25 mouse cellular contexts compared by ENCODE assay signal in the genomic region with DNA sequence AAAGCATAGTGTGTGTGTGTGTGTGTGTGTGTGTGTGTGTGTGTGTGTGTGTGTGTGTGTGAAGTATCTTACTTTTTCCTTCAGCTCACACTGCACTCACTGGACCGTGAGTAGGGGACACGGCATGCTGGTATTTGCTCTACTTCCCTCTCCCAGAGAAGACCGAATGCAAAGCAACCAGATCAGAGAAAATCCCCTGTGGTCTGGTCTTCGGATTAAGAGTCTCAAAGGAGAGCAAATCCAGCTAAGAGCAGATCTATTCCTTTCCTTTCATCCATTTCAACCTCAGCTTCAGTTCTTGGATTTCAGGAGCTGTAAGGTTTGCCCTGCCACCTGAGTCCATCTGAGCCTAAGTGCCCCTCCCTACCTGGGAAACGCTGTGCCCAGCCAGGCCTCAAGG. TPM values are rescaled to one million over a fixed set of nuclear protein-coding genes. Genes with fewer than 3 reads are reported as not detected.
A peak's percentile ranks its signal among the peaks of the same experiment; 100 is the strongest.
DNase-seq lines count a peak whose midpoint lies in the region; ATAC-seq and TF ChIP-seq lines count a peak whose summit lies in the region.
"Had no signal": no experiment of that assay in that cellular context is flagged by ENCODE, and none has a peak within 500 bp of the region (broad histone marks: within the 10 kb centered on the region; RNA-seq: fewer than 3 reads in every experiment).

No protein-coding gene starts in this region.

- H3K4me3 ChIP-seq in forebrain, embryonic 11.5 days (ENCODE audit: low read depth, low read length): no peak overlapping the region
- H3K4me3 ChIP-seq in forebrain, embryonic 12.5 days (replicated peaks): no peak overlapping the region
- H3K4me3 ChIP-seq in midbrain, embryonic 14.5 days (replicated peaks; ENCODE audit: low read depth, low read length): no peak overlapping the region
- no peak overlapping the region for H3K4me3 ChIP-seq in midbrain, postnatal 0 days (ENCODE audit: low read depth, low read length)
- no peak overlapping the region for H3K4me3 ChIP-seq in liver, embryonic 16.5 days (ENCODE audit: low read depth, low read length)
- H3K4me3 ChIP-seq in hindbrain, embryonic 16.5 days (ENCODE audit: low read length): no peak overlapping the region
- H3K4me3 ChIP-seq: embryonic facial prominence, embryonic 13.5 days; forebrain, embryonic 15.5 days; heart, embryonic 12.5 days; hindbrain, embryonic 10.5 days; kidney, embryonic 15.5 days; limb, embryonic 12.5 days; midbrain, embryonic 15.5 days had no signal

- H3K27me3 ChIP-seq in forebrain, embryonic 11.5 days (ENCODE audit: control insufficient read depth, insufficient read depth, low read length): no peaks in the 10 kb centered on the region
- no peaks in the 10 kb centered on the region for H3K27me3 ChIP-seq in forebrain, embryonic 12.5 days
- no peaks in the 10 kb centered on the region for H3K27me3 ChIP-seq in midbrain, embryonic 14.5 days (ENCODE audit: control insufficient read depth, insufficient read depth, low read length)
- no peaks in the 10 kb centered on the region for H3K27me3 ChIP-seq in midbrain, postnatal 0 days (ENCODE audit: insufficient read depth, low read length)
- H3K27me3 ChIP-seq in liver, embryonic 16.5 days (ENCODE audit: control insufficient read depth, insufficient read depth, low read depth, low read length): no peaks in the 10 kb centered on the region
- H3K27me3 ChIP-seq in splenic B cell, adult 2 months (ENCODE audit: control insufficient read depth, insufficient read depth, low read length, poor library complexity, severe bottlenecking): no peaks in the 10 kb centered on the region
- H3K27me3 ChIP-seq in hindbrain, embryonic 16.5 days (replicated peaks; ENCODE audit: control insufficient read depth, insufficient read depth, low read length): no peaks in the 10 kb centered on the region
- H3K27me3 ChIP-seq: embryonic facial prominence, embryonic 13.5 days; forebrain, embryonic 15.5 days; heart, embryonic 12.5 days; kidney, embryonic 15.5 days; limb, embryonic 12.5 days; midbrain, embryonic 15.5 days had no signal

- H3K36me3 ChIP-seq in forebrain, embryonic 11.5 days (ENCODE audit: control insufficient read depth, insufficient read depth, low read length): no peaks in the 10 kb centered on the region
- H3K36me3 ChIP-seq in forebrain, embryonic 12.5 days (replicated peaks): no peaks in the 10 kb centered on the region
- H3K36me3 ChIP-seq in midbrain, embryonic 14.5 days (ENCODE audit: control insufficient read depth, insufficient read depth, low read length): no peaks in the 10 kb centered on the region
- H3K36me3 ChIP-seq in midbrain, postnatal 0 days (ENCODE audit: insufficient read depth, low read length): no peaks in the 10 kb centered on the region
- H3K36me3 ChIP-seq in liver, embryonic 16.5 days (ENCODE audit: control insufficient read depth, insufficient read depth): no peaks in the 10 kb centered on the region
- peaks cover 20% of the 10 kb centered on the region for H3K36me3 ChIP-seq in splenic B cell, adult 2 months (ENCODE audit: control insufficient read depth, insufficient read depth, low read length, poor library complexity, severe bottlenecking)
- H3K36me3 ChIP-seq in hindbrain, embryonic 16.5 days (ENCODE audit: control insufficient read depth, insufficient read depth, low read length): no peaks in the 10 kb centered on the region
- H3K36me3 ChIP-seq: embryonic facial prominence, embryonic 13.5 days; forebrain, embryonic 15.5 days; G1E; heart, embryonic 12.5 days; hindbrain, embryonic 10.5 days; kidney, embryonic 15.5 days; limb, embryonic 12.5 days; midbrain, embryonic 15.5 days had no signal

- no peaks in the 10 kb centered on the region for H3K4me1 ChIP-seq in forebrain, embryonic 11.5 days (replicated peaks; ENCODE audit: control insufficient read depth, insufficient read depth, low read length)
- no peaks in the 10 kb centered on the region; the same call in 1 of the 2 replicates for H3K4me1 ChIP-seq in forebrain, embryonic 12.5 days
- no peaks in the 10 kb centered on the region for H3K4me1 ChIP-seq in midbrain, embryonic 14.5 days (ENCODE audit: control insufficient read depth, insufficient read depth, low read length)
- H3K4me1 ChIP-seq in midbrain, postnatal 0 days (ENCODE audit: insufficient read depth, low read length): no peaks in the 10 kb centered on the region
- H3K4me1 ChIP-seq in liver, embryonic 16.5 days (ENCODE audit: control insufficient read depth, low read depth, low read length): peaks cover 19% of the 10 kb centered on the region
- no peaks in the 10 kb centered on the region for H3K4me1 ChIP-seq in hindbrain, embryonic 16.5 days (ENCODE audit: control insufficient read depth, insufficient read depth, low read depth, low read length)
- H3K4me1 ChIP-seq: embryonic facial prominence, embryonic 13.5 days; forebrain, embryonic 15.5 days; heart, embryonic 12.5 days; hindbrain, embryonic 10.5 days; kidney, embryonic 15.5 days; limb, embryonic 12.5 days had no signal

- DNase-seq in forebrain, embryonic 11.5 days (ENCODE audit: low spot score): peak; percentile 21
- peak; percentile 11 for DNase-seq in midbrain, embryonic 14.5 days
- no peak for DNase-seq in midbrain, postnatal 0 days (ENCODE audit: low spot score)
- peak; percentile 85 for DNase-seq in splenic B cell, adult 2 months (ENCODE audit: low read depth, low spot score)
- DNase-seq in gastrocnemius, adult 8-10 months (ENCODE audit: low spot score in 2 of 2): no peak
- DNase-seq: adrenal gland, adult 8-10 months; cerebellum, adult 2 months; cerebellum, postnatal 25 days; gastrocnemius, postnatal 10 days; heart, postnatal 10 days; kidney, postnatal 36 days; layer of hippocampus, postnatal 36 days; lung, adult 2 months had no signal

- H3K4me2 ChIP-seq in forebrain, embryonic 11.5 days (ENCODE audit: low read depth, low read length, severe bottlenecking): no peak overlapping the region
- H3K4me2 ChIP-seq in forebrain, embryonic 12.5 days: no peak overlapping the region
- H3K4me2 ChIP-seq in midbrain, embryonic 14.5 days (ENCODE audit: low read length): no peak overlapping the region
- no peak overlapping the region for H3K4me2 ChIP-seq in midbrain, postnatal 0 days (ENCODE audit: low read depth, low read length, poor library complexity, severe bottlenecking)
- H3K4me2 ChIP-seq in liver, embryonic 16.5 days (ENCODE audit: low read depth, low read length): no peak overlapping the region
- no peak overlapping the region for H3K4me2 ChIP-seq in hindbrain, embryonic 16.5 days (ENCODE audit: low read length)
- H3K4me2 ChIP-seq: embryonic facial prominence, embryonic 13.5 days; forebrain, embryonic 15.5 days; heart, embryonic 12.5 days; kidney, embryonic 15.5 days; limb, embryonic 12.5 days; midbrain, embryonic 15.5 days had no signal

- WGBS in forebrain, embryonic 11.5 days: 24% methylated on average over 5 of the region's 5 CpGs
- 37% methylated on average over 5 of the region's 5 CpGs for WGBS in forebrain, embryonic 12.5 days
- 14% methylated on average over 5 of the region's 5 CpGs for WGBS in midbrain, embryonic 14.5 days
- WGBS in midbrain, postnatal 0 days: 12% methylated on average over 5 of the region's 5 CpGs
- WGBS in liver, embryonic 16.5 days (ENCODE audit: insufficient replicate concordance): 72% methylated on average over 5 of the region's 5 CpGs
- WGBS in hindbrain, embryonic 16.5 days: 49% methylated on average over 5 of the region's 5 CpGs

- no peak overlapping the region for H3K27ac ChIP-seq in forebrain, embryonic 11.5 days (ENCODE audit: low read depth, low read length)
- no peak overlapping the region for H3K27ac ChIP-seq in forebrain, embryonic 12.5 days
- no peak overlapping the region for H3K27ac ChIP-seq in midbrain, embryonic 14.5 days (replicated peaks; ENCODE audit: low read depth, low read length)
- no peak overlapping the region for H3K27ac ChIP-seq in midbrain, postnatal 0 days (ENCODE audit: low read depth, low read length)
- peak overlapping the region; percentile 63; the same call in 1 of the 2 replicates for H3K27ac ChIP-seq in liver, embryonic 16.5 days (ENCODE audit: low read length)
- H3K27ac ChIP-seq in hindbrain, embryonic 16.5 days (ENCODE audit: low read depth, low read length): no peak overlapping the region
- H3K27ac ChIP-seq: embryonic facial prominence, embryonic 13.5 days; forebrain, embryonic 15.5 days; hindbrain, embryonic 10.5 days; kidney, embryonic 15.5 days; limb, embryonic 12.5 days; midbrain, embryonic 15.5 days had no signal

- ATAC-seq in forebrain, embryonic 11.5 days (replicated peaks; ENCODE audit: low FRiP score): no peak
- no peak for ATAC-seq in forebrain, embryonic 12.5 days (ENCODE audit: low FRiP score)
- ATAC-seq in midbrain, embryonic 14.5 days (ENCODE audit: low FRiP score, low TSS enrichment): no peak
- ATAC-seq in midbrain, postnatal 0 days (ENCODE audit: low FRiP score): no peak
- no peak for ATAC-seq in liver, embryonic 16.5 days (ENCODE audit: low read depth)
- no peak for ATAC-seq in hindbrain, embryonic 16.5 days
- ATAC-seq: forebrain, embryonic 15.5 days; intestine, postnatal 0 days; midbrain, embryonic 15.5 days had no signal

- TF ChIP-seq CTCF in midbrain, postnatal 0 days (IDR thresholded peaks at IDR 0.05): no peak

- no peak overlapping the region for H3K9ac ChIP-seq in forebrain, embryonic 11.5 days (ENCODE audit: low read length)
- no peak overlapping the region for H3K9ac ChIP-seq in forebrain, embryonic 12.5 days
- no peak overlapping the region for H3K9ac ChIP-seq in midbrain, embryonic 14.5 days (replicated peaks; ENCODE audit: low read length)
- H3K9ac ChIP-seq in midbrain, postnatal 0 days (replicated peaks; ENCODE audit: low read length, poor library complexity, severe bottlenecking): no peak overlapping the region
- H3K9ac ChIP-seq in liver, embryonic 16.5 days (ENCODE audit: low read depth, low read length): no peak overlapping the region
- H3K9ac ChIP-seq in hindbrain, embryonic 16.5 days (ENCODE audit: low read depth, low read length): no peak overlapping the region
- H3K9ac ChIP-seq: embryonic facial prominence, embryonic 13.5 days; forebrain, embryonic 15.5 days; heart, embryonic 12.5 days; kidney, embryonic 15.5 days; limb, embryonic 12.5 days; midbrain, embryonic 15.5 days had no signal

- no peaks in the 10 kb centered on the region for H3K9me3 ChIP-seq in forebrain, embryonic 11.5 days (ENCODE audit: control insufficient read depth, low read length)
- H3K9me3 ChIP-seq in forebrain, embryonic 12.5 days: no peaks in the 10 kb centered on the region
- H3K9me3 ChIP-seq in midbrain, embryonic 14.5 days (ENCODE audit: control insufficient read depth, low read length): no peaks in the 10 kb centered on the region
- H3K9me3 ChIP-seq in midbrain, postnatal 0 days (ENCODE audit: low read length): no peaks in the 10 kb centered on the region
- no peaks in the 10 kb centered on the region for H3K9me3 ChIP-seq in liver, embryonic 16.5 days (replicated peaks; ENCODE audit: control insufficient read depth, low read length)
- no peaks in the 10 kb centered on the region for H3K9me3 ChIP-seq in hindbrain, embryonic 16.5 days (ENCODE audit: control insufficient read depth, low read length)
- H3K9me3 ChIP-seq: embryonic facial prominence, embryonic 13.5 days; forebrain, embryonic 15.5 days; G1E; heart, embryonic 12.5 days; hindbrain, embryonic 10.5 days; kidney, embryonic 15.5 days; limb, embryonic 12.5 days; midbrain, embryonic 15.5 days had no signal

RNA-seq across cellular contexts. Expression of a gene that starts 16.3 kb away (rescaled TPM):
- polyA plus RNA-seq in forebrain, embryonic 11.5 days (2014; fragmentation: Nextera tagmentation; extraction: Ambion mirVana): 0.31 and 0.41 TPM in 2 replicates
- 1.2 TPM in 2 replicates for polyA plus RNA-seq in forebrain, embryonic 12.5 days (2016; fragmentation: Nextera tagmentation; extraction: Ambion mirVana)
- 0.66 and 0.70 TPM in 2 replicates for polyA plus RNA-seq in midbrain, embryonic 14.5 days (2014; fragmentation: Nextera tagmentation; extraction: Ambion mirVana)
- 0.42 and 1.2 TPM in 2 replicates for total RNA-seq in midbrain, postnatal 0 days (2014; rRNA removed)
- polyA plus RNA-seq in midbrain, postnatal 0 days (2015; fragmentation: Nextera tagmentation; extraction: Ambion mirVana): 1.4 TPM in 2 replicates
- 1.8 and 2.4 TPM in 2 replicates for polyA plus RNA-seq in liver, embryonic 16.5 days (2015; fragmentation: Nextera tagmentation; extraction: Ambion mirVana)
- 1 to 10 TPM in 2 of 4 experiments, under 1 TPM in 2; 0.83 to 1.1 (median 1.0) TPM for total RNA-seq in gastrocnemius, adult 8-10 months (2022)
- polyA plus RNA-seq in hindbrain, embryonic 16.5 days (2015; fragmentation: Nextera tagmentation; extraction: Ambion mirVana): 0.96 and 0.97 TPM in 2 replicates

RNA-seq across cellular contexts. Expression of a gene that starts 51.0 kb away (rescaled TPM):
- not detected in 2 replicates for polyA plus RNA-seq in forebrain, embryonic 11.5 days (2014; fragmentation: Nextera tagmentation; extraction: Ambion mirVana)
- not detected in 2 replicates for polyA plus RNA-seq in forebrain, embryonic 12.5 days (2016; fragmentation: Nextera tagmentation; extraction: Ambion mirVana)
- 0.17 and 0.18 TPM in 2 replicates for polyA plus RNA-seq in midbrain, embryonic 14.5 days (2014; fragmentation: Nextera tagmentation; extraction: Ambion mirVana)
- total RNA-seq in midbrain, postnatal 0 days (2014; rRNA removed): not detected in 2 replicates
- 0.27 and 0.32 TPM in 2 replicates for polyA plus RNA-seq in midbrain, postnatal 0 days (2015; fragmentation: Nextera tagmentation; extraction: Ambion mirVana)
- not detected in 2 replicates for polyA plus RNA-seq in liver, embryonic 16.5 days (2015; fragmentation: Nextera tagmentation; extraction: Ambion mirVana)
- total RNA-seq in gastrocnemius, adult 8-10 months (2022): under 1 TPM in 2 of 4 experiments, not detected in 2; 0.13 to 0.16 TPM
- polyA plus RNA-seq in hindbrain, embryonic 16.5 days (2015; fragmentation: Nextera tagmentation; extraction: Ambion mirVana): 0.10 TPM in 1 of 2 replicates, not detected in the other
- total RNA-seq: adrenal gland, adult 8-10 months; G1E; layer of hippocampus, postnatal 36 days had no signal
- polyA plus RNA-seq: cerebellum, adult 2 months; embryonic facial prominence, embryonic 13.5 days; forebrain, embryonic 15.5 days; G1E; heart, embryonic 12.5 days; hindbrain, embryonic 10.5 days; intestine, postnatal 0 days; limb, embryonic 12.5 days had no signal

Comparison
In these comparisons a context has a peak if more than half of its experiments do, and no peak if none do; other contexts are left out.
1. DNase-seq: peak in forebrain, embryonic 11.5 days (single experiment), midbrain, embryonic 14.5 days (single experiment) and splenic B cell, adult 2 months (single experiment); none in midbrain, postnatal 0 days (single experiment) and gastrocnemius, adult 8-10 months (0 of 2).